Mouse (Mus musculus): ENCODE measurements around the gene Alg5.

Gene Alg5

DNA sequence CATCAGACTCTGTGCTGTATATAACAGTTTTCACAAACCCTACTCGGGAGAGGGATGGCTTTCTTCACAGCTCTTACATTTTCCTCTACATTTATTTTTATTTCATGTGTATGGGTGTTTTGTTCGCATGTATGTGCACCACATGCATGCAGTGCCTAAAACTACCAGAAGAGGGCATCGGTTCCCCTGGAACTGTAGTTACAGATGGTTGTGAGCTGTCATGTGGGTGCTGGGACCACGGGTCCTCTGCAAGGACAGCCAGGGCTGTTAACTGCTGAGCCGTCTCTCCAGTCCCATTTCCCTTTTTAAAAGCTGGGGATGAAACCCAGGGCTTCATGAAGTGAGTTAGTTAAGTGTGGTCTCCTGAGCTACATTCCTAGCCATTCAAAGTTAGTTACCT, 60.0 kb downstream of the Alg5 start:
- no peak for DNase-seq (ENCODE audit: low spot score)

DNA sequence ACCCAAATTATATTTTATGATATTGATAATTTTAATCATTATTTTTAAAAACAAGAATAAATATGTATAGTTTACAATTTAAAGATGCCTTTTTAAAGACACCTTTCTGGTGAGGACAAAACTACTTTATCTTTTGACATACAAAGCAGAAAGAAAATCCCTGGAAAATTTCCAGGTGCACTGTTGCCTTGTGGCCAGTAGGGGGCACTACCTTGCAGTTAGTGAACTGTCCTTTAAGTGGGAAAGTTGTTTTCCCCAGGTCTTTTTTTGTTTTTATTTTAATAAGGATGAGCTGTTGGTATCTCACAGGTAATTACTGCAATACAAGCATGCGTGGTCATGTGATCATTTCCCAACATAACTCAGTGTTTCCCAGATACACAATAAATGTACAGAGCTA, 60.5 kb downstream of the Alg5 start:
- no peak for DNase-seq (ENCODE audit: low spot score)

DNA sequence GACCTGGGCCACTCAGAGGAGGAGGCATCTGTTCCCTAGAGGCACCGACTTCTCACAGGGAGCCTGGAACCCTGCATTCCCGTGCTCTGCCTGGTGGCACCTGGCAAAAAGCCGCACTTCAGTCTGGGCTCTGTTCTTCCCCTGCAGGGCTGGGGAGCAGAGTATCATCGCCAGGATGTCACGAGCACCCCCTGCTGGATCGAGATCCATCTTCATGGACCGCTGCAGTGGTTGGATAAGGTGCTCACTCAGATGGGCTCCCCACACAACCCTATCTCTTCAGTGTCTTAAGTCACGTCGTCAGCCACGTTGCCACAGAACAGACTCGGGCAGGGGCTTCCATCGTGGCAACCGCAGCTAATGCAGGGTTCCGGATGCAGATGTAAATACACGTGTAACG, 61.9 kb downstream of the Alg5 start:
- DNase-seq (ENCODE audit: low spot score): peak; percentile 58
